Mouse (Mus musculus) ovary, adult 10 weeks (tissue): ENCODE results near the gene Dnajb13. TPM values are rescaled to one million over a fixed set of nuclear protein-coding genes. Genes with fewer than 3 reads are reported as not detected.

ENCODE experiments used
- polyA plus RNA-seq: library from polyadenylated mRNA; stranded (reverse); fragments of 350-450 nt; fragmentation: Illumina TruSeq; extraction: RNeasy Lipid Tissue Mini Kit (QIAGEN cat#74804); gene quantifications from one replicate; pipeline ENCODE4 v1.2.3, GENCODE M21; 2014

Dnajb13 gene
- polyA plus RNA-seq: 17.0 TPM

GRCm38 (mm10) chr7:100514573-100514972 is at the start of gene Dnajb13:
Gene Dnajb13 (minus strand): TSS chr7:100514960.

GRCm38 (mm10) chr7:100536804-100537518 is 22.2 kb upstream of the Dnajb13 start, which contains the start of gene Coa4:
Gene Coa4 (plus strand): TSS chr7:100537071.

GRCm38 (mm10) chr7:100493117-100493483 is 21.7 kb downstream of the Dnajb13 start, which contains the start of gene Ucp2:
Gene Ucp2 (plus strand): TSS chr7:100493337.

GRCm38 (mm10) chr7:100472777-100473176 is 42.0 kb downstream of the Dnajb13 start, which contains the start of gene Ucp3:
Gene Ucp3 (plus strand): TSS chr7:100472990.

Other genes starting within 250 kb of the Dnajb13 start
- 2.5 TPM for gene P4ha3, start 229.4 kb downstream of the Dnajb13 start, polyA plus RNA-seq
- gene C2cd3, start 142.7 kb downstream of the Dnajb13 start, polyA plus RNA-seq: 38.5 TPM
- 76.0 TPM for gene Ppme1, start 142.7 kb downstream of the Dnajb13 start, polyA plus RNA-seq
- not detected for gene Ucp3, start 42.0 kb downstream of the Dnajb13 start, polyA plus RNA-seq
- gene Ucp2, start 21.6 kb downstream of the Dnajb13 start, polyA plus RNA-seq: 11.1 TPM
- gene Coa4, start 22.1 kb upstream of the Dnajb13 start, polyA plus RNA-seq: 8.6 TPM
- 410 TPM for gene Rab6a, start 92.5 kb upstream of the Dnajb13 start, polyA plus RNA-seq
- gene Mrpl48, start 93.3 kb upstream of the Dnajb13 start, polyA plus RNA-seq: 67.6 TPM
- gene Plekhb1, start 147.5 kb upstream of the Dnajb13 start, polyA plus RNA-seq: 11.0 TPM
- gene Fam168a, start 191.7 kb upstream of the Dnajb13 start, polyA plus RNA-seq: 34.4 TPM